Mouse (Mus musculus) natural killer cell, adult 2 months (primary cell): ENCODE results near the gene Med24.
"Not testable (repeated sequence)": the region's sequence is repeated elsewhere in the genome, so short reads cannot be mapped to it uniquely, and the experiment has no call there.

Experiments
- DNase-seq, 2 experiments: peaks; one replicate each; pipeline ENCODE4 v3.0.0; 2022; ENCODE audit warnings: low spot score in 2 of 2

Med24 gene

DNA sequence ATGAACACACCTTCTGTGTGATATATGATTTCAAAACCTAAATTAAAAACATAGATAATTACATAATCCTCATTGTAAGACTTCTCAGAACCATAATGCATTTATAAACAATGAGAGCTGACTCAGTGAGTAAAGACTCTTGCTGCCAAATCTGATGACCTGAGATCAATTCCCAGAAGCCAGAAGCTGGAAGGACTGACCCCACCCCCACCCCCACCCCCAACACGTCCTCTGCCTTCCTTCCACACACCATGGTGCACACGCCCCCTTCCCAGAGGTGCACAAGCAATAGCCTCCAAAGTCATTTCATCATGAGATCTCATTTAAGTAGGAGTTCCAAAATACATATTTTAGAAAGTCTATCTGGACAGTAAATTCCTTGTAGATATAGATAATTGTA, 8.5 kb downstream of the Med24 start:
- no peak for DNase-seq

DNA sequence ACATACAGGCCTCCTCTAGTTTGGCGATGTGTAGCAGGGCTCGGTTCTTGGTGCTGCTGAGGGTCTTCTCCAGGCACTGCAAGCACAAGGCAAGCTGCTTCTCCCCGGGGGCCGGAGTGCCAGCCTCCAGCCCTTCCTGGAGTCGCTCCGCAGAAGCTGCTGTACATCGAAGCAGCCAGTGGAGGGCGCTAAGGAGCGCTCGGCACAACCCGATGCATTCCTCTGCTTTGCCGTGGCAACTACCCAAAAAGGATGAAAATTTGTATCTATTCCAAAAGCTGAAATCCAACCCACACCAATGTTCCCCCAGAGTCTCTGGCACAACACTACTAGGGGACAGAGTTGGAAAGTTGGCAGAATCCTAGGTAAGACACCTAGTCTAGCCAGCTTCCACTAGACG, 11.3 kb downstream of the Med24 start:
- peak; percentile 26 to 54 for DNase-seq

GRCm38 (mm10) chr11:98715946-98716345, 13.3 kb downstream of the Med24 start:
- no peak for DNase-seq

DNA sequence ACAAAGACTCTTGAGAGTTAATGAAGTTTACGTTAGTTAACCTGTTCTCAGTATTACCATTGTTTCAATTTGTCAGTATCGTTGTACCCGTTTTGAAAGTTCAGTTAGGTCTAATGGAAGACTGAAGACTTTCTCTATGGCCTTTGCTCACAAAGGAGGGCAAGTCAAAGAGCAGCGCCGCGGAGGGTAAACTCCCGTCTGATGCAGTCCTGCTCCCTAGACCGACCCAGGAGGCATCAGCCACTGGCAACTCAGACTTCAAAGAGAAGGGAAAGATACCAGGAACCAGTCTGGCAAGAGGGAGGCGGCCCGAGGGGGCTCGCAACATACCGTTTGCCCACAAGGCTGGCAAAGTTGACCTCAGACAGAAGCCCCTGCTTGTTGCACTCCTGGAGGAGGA, 15.5 kb downstream of the Med24 start:
- DNase-seq = no peak

- DNase-seq = not testable (repeated sequence)
Observed at GRCm38 (mm10) chr11:98712009-98712408, 17.2 kb downstream of the Med24 start.

GRCm38 (mm10) chr11:98711046-98711434, 18.2 kb downstream of the Med24 start:
- DNase-seq = no peak

GRCm38 (mm10) chr11:98710416-98711045, 18.7 kb downstream of the Med24 start:
- DNase-seq = peak; percentile 44 to 62

GRCm38 (mm10) chr11:98709001-98709741, 20.1 kb downstream of the Med24 start:
- DNase-seq = no peak

GRCm38 (mm10) chr11:98708282-98708956, 20.8 kb downstream of the Med24 start:
- DNase-seq = no peak

GRCm38 (mm10) chr11:98707401-98708281, 21.6 kb downstream of the Med24 start:
- no peak for DNase-seq

DNA sequence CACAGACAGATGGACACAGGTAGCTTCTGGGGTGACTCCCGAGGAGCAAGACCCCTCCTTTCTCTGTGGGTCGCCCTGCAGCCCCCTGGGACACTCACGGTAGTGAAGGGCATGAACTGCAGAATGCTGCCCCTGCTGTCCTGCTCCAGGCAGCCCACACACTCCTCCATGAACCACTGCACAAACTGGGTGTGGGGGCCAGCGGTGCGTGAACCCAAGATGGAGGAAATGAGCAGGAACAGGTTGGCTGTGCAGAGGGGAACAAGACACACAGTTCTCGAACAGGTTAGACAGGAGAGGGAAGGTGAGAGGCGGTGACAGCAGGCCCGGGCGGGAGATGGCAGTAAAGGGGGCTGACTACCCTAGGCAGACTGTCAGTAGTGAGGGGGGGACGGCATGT, 24.2 kb downstream of the Med24 start:
- no peak for DNase-seq

- DNase-seq = no peak
Observed at GRCm38 (mm10) chr11:98702323-98702722, 26.9 kb downstream of the Med24 start.

- no peak for DNase-seq
Observed at GRCm38 (mm10) chr11:98701213-98701670, 28.0 kb downstream of the Med24 start, which contains the start of gene Csf3. Gene Csf3 (plus strand): TSS chr11:98701263.

- peak; percentile 60 to 77 for DNase-seq
Observed at GRCm38 (mm10) chr11:98699911-98700310, 29.3 kb downstream of the Med24 start.

DNA sequence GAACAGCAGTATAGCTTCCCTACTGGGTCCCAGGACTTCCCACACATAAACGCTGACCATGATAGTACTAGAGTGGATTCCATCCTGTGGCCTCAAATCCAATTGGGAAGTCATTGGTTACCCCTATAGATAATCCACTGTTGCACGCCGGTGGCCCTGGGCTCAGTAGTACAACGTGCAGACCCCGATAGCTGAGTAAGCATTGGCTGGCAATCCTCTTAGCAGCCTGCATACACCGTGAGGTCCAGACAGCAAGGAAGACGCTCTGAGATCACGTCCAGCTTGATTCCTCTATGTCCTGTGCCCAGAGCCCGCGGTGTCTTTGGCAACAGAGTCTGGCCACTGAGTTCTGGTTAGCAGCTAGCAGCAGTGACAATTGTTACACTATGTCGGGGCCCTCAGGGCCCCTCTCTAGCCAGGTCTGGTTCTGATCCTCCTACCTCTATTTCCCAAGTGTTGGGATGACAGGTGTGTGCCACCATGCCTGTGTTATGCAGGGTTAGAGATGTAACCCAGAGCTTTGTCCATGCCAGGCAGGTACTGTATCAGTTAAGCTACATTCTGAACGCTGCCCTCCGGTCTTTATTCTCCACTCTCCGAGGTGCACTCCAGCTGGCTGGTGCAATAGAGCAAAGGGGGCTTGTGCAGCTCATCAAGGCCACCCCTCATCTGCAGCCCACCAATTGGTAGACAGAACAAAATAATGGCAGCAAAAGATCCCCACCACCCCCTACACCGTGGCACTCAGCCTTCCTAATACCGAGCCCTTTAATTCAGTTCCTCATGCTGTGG, 30.2 kb downstream of the Med24 start:
- DNase-seq = no peak

DNA sequence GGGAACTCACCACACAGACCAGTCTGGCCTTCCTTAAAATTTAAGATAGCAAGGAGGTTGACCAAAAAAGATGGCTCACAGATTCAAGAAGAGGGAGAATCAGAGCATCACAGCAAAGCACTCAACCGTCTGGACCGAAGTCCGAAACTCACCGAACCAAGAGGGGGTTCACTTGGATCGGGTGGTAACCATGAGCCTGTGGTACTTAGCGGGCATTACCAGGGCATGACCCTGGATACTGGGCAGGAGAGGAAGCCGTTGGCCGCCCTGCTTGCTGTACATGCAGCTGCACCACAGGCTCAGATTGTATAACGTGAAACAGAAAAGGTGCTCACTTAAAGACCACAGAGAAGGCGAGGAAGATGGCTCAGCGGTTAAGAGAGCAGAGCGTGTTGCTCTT, 32.0 kb downstream of the Med24 start:
- no peak for DNase-seq

DNA sequence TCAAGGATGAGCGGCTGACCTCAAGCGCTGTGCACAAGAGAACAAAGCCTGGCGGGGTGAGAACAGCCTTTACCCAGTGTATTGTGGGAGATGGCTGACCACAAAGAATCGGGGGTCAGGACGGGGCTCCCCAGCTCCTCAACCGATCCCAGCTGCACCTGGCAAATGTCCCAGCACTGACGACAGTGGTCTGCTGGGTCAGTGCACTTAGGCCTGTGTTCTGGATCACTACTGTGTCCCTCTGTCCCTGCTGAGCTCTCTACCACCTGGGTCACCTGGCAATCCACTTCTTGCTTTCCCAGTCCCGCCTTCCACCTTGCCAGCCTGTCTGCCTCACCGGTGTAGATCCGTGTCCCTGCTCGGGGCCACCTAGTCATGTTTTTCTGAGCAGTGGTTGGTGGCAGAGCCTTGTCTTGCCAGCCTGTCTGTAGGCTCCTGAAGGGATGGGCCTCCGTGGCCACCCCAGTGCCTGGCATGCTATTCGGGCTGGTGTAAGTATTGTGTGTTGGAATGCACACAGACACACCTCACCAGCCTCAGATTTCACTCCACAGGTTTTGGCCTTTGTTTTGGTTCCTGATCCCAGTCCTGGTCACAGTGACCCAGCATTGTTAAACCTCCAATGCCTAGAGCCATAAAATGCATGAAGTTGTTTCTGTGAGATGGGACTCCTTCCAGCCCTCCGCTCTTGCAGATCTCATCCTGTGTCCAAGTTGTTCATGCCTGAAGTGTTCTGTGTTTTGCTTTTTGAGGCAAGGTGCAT, 32.6 kb downstream of the Med24 start:
- DNase-seq = no peak

GRCm38 (mm10) chr11:98695408-98695807, 33.8 kb downstream of the Med24 start:
- DNase-seq = no peak

DNA sequence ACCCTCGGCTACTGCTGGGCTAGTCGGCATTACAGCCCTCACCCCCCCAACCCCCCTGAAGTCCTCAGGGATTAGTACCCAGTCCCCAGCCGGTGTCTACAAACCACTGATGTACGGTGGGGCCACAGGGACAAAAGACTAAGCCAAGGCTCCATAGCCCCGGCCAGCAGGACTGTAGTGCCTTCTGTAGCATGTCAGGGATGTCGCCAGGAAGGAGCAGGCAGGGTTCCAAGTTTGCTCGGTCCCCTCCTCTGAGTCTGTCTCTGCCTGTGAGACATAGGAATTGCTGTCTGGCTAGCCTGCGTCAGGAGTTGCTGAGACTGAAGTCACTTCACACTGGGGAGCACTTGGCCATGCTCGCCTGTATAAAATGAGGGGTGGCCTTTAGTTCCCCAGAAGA, 34.9 kb downstream of the Med24 start:
- DNase-seq = no peak

- DNase-seq = no peak
Observed at GRCm38 (mm10) chr11:98693746-98694145, 35.5 kb downstream of the Med24 start.
